Mouse (Mus musculus): ENCODE results near the gene Pex14.
"Not testable (repeated sequence)": the region's sequence is repeated elsewhere in the genome, so short reads cannot be mapped to it uniquely, and the experiment has no call there.

Gene Pex14

GRCm38 (mm10) chr4:149103875-149104561, 4.3 kb upstream of the Pex14 start, which contains the start of gene Dffa:
Gene Dffa (plus strand): TSS chr4:149104146.
- DNase-seq (ENCODE audit: low spot score), result peak; percentile 83

- no peak for DNase-seq (ENCODE audit: low spot score)
Measured at GRCm38 (mm10) chr4:149101456-149101855, 1.8 kb upstream of the Pex14 start.

- DNase-seq (ENCODE audit: low spot score), result not testable (repeated sequence)
Measured at GRCm38 (mm10) chr4:149100449-149100848, 773 bp upstream of the Pex14 start.

GRCm38 (mm10) chr4:149098571-149098970, 1.1 kb downstream of the Pex14 start:
- DNase-seq (ENCODE audit: low spot score), result no peak

- no peak for DNase-seq (ENCODE audit: low spot score)
Measured at GRCm38 (mm10) chr4:149097956-149098355, 1.7 kb downstream of the Pex14 start.

- no peak for DNase-seq (ENCODE audit: low spot score)
Measured at GRCm38 (mm10) chr4:149091364-149091763, 8.3 kb downstream of the Pex14 start.

GRCm38 (mm10) chr4:149085381-149085780, 14.3 kb downstream of the Pex14 start:
- DNase-seq (ENCODE audit: low spot score), result no peak

GRCm38 (mm10) chr4:149081528-149081927, 18.1 kb downstream of the Pex14 start:
- DNase-seq (ENCODE audit: low spot score), result no peak

GRCm38 (mm10) chr4:149080111-149080510, 19.6 kb downstream of the Pex14 start:
- DNase-seq (ENCODE audit: low spot score), result no peak

GRCm38 (mm10) chr4:149079629-149080028, 20.0 kb downstream of the Pex14 start:
- no peak for DNase-seq (ENCODE audit: low spot score)

- DNase-seq (ENCODE audit: low spot score), result no peak
Measured at GRCm38 (mm10) chr4:149078261-149078660, 21.4 kb downstream of the Pex14 start.

- DNase-seq (ENCODE audit: low spot score), result peak; percentile 42
Measured at GRCm38 (mm10) chr4:149075871-149076575, 23.7 kb downstream of the Pex14 start.

- DNase-seq (ENCODE audit: low spot score), result no peak
Measured at GRCm38 (mm10) chr4:149075073-149075472, 24.6 kb downstream of the Pex14 start.

GRCm38 (mm10) chr4:149066672-149067551, 32.8 kb downstream of the Pex14 start:
- DNase-seq (ENCODE audit: low spot score), result no peak

- DNase-seq (ENCODE audit: low spot score), result no peak
Measured at GRCm38 (mm10) chr4:149064061-149064854, 35.4 kb downstream of the Pex14 start.

GRCm38 (mm10) chr4:149062406-149063318, 37.0 kb downstream of the Pex14 start:
- DNase-seq (ENCODE audit: low spot score), result no peak

GRCm38 (mm10) chr4:149061432-149061718, 38.3 kb downstream of the Pex14 start:
- no peak for DNase-seq (ENCODE audit: low spot score)

- no peak for DNase-seq (ENCODE audit: low spot score)
Measured at GRCm38 (mm10) chr4:149060621-149061431, 38.9 kb downstream of the Pex14 start.

GRCm38 (mm10) chr4:149059713-149060112, 40.0 kb downstream of the Pex14 start:
- no peak for DNase-seq (ENCODE audit: low spot score)

GRCm38 (mm10) chr4:149058298-149058697, 41.4 kb downstream of the Pex14 start:
- DNase-seq (ENCODE audit: low spot score), result no peak
